Mouse (Mus musculus) midbrain, embryonic 16.5 days (tissue): ENCODE data around the gene Nav2. TPM values are rescaled to one million over a fixed set of nuclear protein-coding genes. Genes with fewer than 3 reads are reported as not detected.

ENCODE experiments used
- ATAC-seq: fragments of 200-750 bp; cut with Nextera tagmentation; 2 replicates; pipeline ENCODE4 v1.8.0; 2017; ENCODE audit warnings: moderate TSS enrichment
- H3K27ac ChIP-seq: fragments of 300-500 bp; sonication (generic); 2 replicates; pipeline ENCODE4 v1.5.1; 2014; ENCODE audit warnings: mild to moderate bottlenecking, low read length, mixed read lengths
- H3K27me3 ChIP-seq: fragments of 300-500 bp; sonication (generic); 2 replicates; pipeline ENCODE4 v1.6.1; 2014; ENCODE audit warnings: low read depth, low read length, mixed read lengths; ENCODE audit not compliant: control insufficient read depth, insufficient read depth
- H3K36me3 ChIP-seq: fragments of 300-500 bp; sonication (generic); 2 replicates; pipeline ENCODE4 v1.6.1; 2014; ENCODE audit warnings: mild to moderate bottlenecking, low read length, moderate library complexity, mixed read lengths; ENCODE audit not compliant: control insufficient read depth, insufficient read depth
- H3K4me1 ChIP-seq: fragments of 300-500 bp; sonication (generic); 2 replicates; pipeline ENCODE4 v1.6.1; 2014; ENCODE audit warnings: mild to moderate bottlenecking, low read length, mixed read lengths; ENCODE audit not compliant: control insufficient read depth, insufficient read depth
- H3K4me2 ChIP-seq: fragments of 300-500 bp; sonication (generic); 2 replicates; pipeline ENCODE4 v1.6.1; 2014; ENCODE audit warnings: mild to moderate bottlenecking, low read length, mixed read lengths
- H3K4me3 ChIP-seq: fragments of 300-500 bp; sonication (generic); 2 replicates; pipeline ENCODE4 v1.5.1; 2014; ENCODE audit warnings: low read depth, mild to moderate bottlenecking, low read length, moderate library complexity, mixed read lengths
- H3K9ac ChIP-seq: fragments of 300-500 bp; sonication (generic); 2 replicates; pipeline ENCODE4 v1.6.1; 2014; ENCODE audit warnings: low read depth, low read length, mixed read lengths
- H3K9me3 ChIP-seq: fragments of 300-500 bp; sonication (generic); replicated peaks from 2 replicates; pipeline ENCODE4 v1.6.1; 2014; ENCODE audit warnings: mild to moderate bottlenecking, low read length, mixed read lengths; ENCODE audit not compliant: control insufficient read depth, poor library complexity, severe bottlenecking
- WGBS: fragments of 180-500 bp; shearing (Covaris S2); extraction: QIAGEN DNeasy Blood & Tissue Kit; methylation state at CpG from one replicate; pipeline ENCODE4 v1.1.7; 2014; 5-methylcytosine and 5-hydroxymethylcytosine counted together
- polyA plus RNA-seq: library from polyadenylated mRNA; unstranded; fragments of >200 nt; fragmentation: Nextera tagmentation; extraction: Ambion mirVana; gene quantifications from 2 replicates; pipeline ENCODE4 v1.2.1, GENCODE M21; 2015

The Nav2 gene
- polyA plus RNA-seq, 1 experiment from 2014 or later = 21.5 TPM

DNA sequence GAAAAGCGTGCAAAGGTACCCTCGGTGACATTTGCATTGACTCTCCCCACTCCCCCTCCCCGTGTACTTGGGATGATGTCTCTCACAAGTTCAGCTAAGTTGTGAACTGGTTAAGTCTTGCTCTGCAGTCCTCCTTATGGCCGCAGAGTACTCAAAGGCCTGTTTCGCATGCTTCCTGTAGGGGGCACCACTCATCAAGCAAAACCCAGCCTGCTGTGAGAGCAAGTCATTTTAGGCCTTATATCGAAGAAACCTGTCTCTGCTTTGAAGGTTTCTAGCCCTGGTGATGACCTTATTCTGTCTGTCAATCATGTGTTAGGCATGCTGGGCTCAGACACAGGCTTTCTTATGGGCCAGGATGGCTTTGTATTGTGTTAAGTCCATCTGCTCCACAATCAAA is 519.3 kb downstream of the Nav2 start:
- no peak overlapping the region for H3K4me2 ChIP-seq
- no peaks in the 10 kb centered on the region for H3K9me3 ChIP-seq
- no peaks in the 10 kb centered on the region for H3K36me3 ChIP-seq
- H3K4me1 ChIP-seq = peaks cover 6% of the 10 kb centered on the region; the same call in 1 of the 2 replicates
- H3K9ac ChIP-seq = no peak overlapping the region
- no peak overlapping the region for H3K4me3 ChIP-seq
- ATAC-seq = no peak
- WGBS = 59% methylated on average over 6 of the region's 6 CpGs
- no peaks in the 10 kb centered on the region for H3K27me3 ChIP-seq
- no peak overlapping the region for H3K27ac ChIP-seq

- ATAC-seq = peak; percentile 82
- Histone ChIP-seq H3K27ac (no peak overlapping the region), H3K36me3 (no peaks in the 10 kb centered on the region), H3K9ac (no peak overlapping the region), H3K4me1 (peaks cover 6% of the 10 kb centered on the region; the same call in 1 of the 2 replicates), H3K4me2 (no peak overlapping the region), H3K9me3 (no peaks in the 10 kb centered on the region), H3K27me3 (no peaks in the 10 kb centered on the region), H3K4me3 (no peak overlapping the region)
- WGBS = 67% methylated on average over 5 of the region's 5 CpGs
Measured at GRCm38 (mm10) chr7:49428947-49429346, 520.4 kb downstream of the Nav2 start.

DNA sequence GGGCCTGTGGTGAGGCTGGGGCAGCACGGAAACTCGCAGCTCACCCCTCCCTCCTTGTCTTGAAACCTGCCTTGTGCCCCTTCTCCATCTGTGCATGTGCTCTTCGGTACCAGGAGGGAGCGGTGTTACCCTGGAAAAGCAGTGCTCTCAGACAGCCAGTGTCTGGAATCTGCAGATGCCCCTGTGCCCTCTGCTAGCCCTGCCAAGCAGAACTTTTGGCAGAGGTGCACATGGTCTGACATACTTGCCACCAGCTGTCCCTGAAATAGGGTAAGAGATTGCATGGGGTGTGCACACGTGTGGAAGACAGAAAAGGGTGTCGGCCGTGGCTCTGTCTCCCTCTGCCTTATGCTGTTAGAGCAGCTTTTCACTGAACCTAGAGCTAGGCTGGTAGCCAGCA is 522.3 kb downstream of the Nav2 start:
- no peaks in the 10 kb centered on the region for H3K9me3 ChIP-seq
- no peak overlapping the region for H3K4me2 ChIP-seq
- peaks cover 2% of the 10 kb centered on the region; the same call in 1 of the 2 replicates for H3K4me1 ChIP-seq
- WGBS = 90% methylated on average over 7 of the region's 7 CpGs
- H3K36me3 ChIP-seq = no peaks in the 10 kb centered on the region
- no peak overlapping the region for H3K9ac ChIP-seq
- no peak for ATAC-seq
- no peak overlapping the region for H3K4me3 ChIP-seq
- no peaks in the 10 kb centered on the region for H3K27me3 ChIP-seq
- no peak overlapping the region for H3K27ac ChIP-seq

DNA sequence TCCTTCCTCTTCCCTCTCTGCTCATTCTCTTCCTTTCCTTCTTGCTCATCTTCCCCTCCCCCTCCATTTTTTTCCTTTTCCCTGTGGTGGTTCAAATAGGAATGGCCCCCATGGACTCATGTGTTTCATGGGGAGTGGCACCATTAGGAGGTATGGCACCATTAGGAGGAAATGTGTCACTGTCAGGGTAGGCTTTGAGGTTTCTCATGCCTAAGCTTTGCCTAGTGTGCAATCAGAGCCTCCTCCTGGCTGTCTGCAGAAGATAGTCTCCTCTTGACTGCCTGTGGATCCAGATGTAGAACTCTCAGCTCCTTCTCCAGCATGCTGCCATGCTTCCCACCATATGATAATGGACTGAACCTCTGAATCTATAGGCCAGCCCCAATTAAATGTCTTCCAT is 525.4 kb downstream of the Nav2 start:
- Histone ChIP-seq H3K27ac (no peak overlapping the region), H3K27me3 (no peaks in the 10 kb centered on the region), H3K9me3 (no peaks in the 10 kb centered on the region), H3K4me1 (peaks cover 4% of the 10 kb centered on the region), H3K36me3 (no peaks in the 10 kb centered on the region), H3K4me2 (no peak overlapping the region), H3K4me3 (no peak overlapping the region), H3K9ac (no peak overlapping the region)
- no peak for ATAC-seq

GRCm38 (mm10) chr7:49436492-49436891 is 528.0 kb downstream of the Nav2 start:
- 76% methylated on average over 7 of the region's 7 CpGs for WGBS
- no peak overlapping the region for H3K27ac ChIP-seq

GRCm38 (mm10) chr7:49437901-49438300 is 529.4 kb downstream of the Nav2 start:
- H3K9ac ChIP-seq = no peak overlapping the region
- 30% methylated on average over 11 of the region's 11 CpGs for WGBS
- H3K36me3 ChIP-seq = no peaks in the 10 kb centered on the region
- H3K4me2 ChIP-seq = no peak overlapping the region
- H3K4me1 ChIP-seq = peaks cover 8% of the 10 kb centered on the region
- H3K9me3 ChIP-seq = no peaks in the 10 kb centered on the region
- no peaks in the 10 kb centered on the region for H3K27me3 ChIP-seq
- no peak overlapping the region for H3K4me3 ChIP-seq
- ATAC-seq = no peak
- peak overlapping the region; percentile 15; the same call in 1 of the 2 replicates for H3K27ac ChIP-seq

More at GRCm38 (mm10) chr7:49436492-49436891, 528.0 kb downstream of the Nav2 start:
- peaks cover 4% of the 10 kb centered on the region for H3K4me1 ChIP-seq
- ATAC-seq = no peak
- H3K9ac ChIP-seq = no peak overlapping the region
- no peaks in the 10 kb centered on the region for H3K36me3 ChIP-seq
- no peaks in the 10 kb centered on the region for H3K27me3 ChIP-seq
- no peak overlapping the region for H3K4me2 ChIP-seq
- no peaks in the 10 kb centered on the region for H3K9me3 ChIP-seq
- no peak overlapping the region for H3K4me3 ChIP-seq

DNA sequence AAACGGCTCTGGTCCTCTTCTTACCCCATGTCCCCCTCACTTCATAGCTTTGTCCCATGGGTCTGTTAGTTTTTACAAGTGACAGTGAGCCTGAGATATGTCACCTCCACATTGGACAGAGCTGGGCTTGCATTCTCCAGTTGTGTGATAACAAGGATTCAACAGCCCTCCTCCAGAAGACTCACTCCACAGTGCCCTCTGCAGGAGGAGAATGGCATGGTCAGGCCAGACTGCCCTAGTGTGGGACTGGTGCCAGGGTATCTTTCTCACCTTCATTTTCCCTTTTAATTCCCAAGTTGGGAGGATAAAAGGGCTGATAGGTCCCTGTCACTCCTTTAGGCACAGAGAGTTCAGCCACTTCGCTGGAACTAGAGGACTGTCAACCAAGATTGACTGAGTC is 530.6 kb downstream of the Nav2 start:
- H3K4me1 ChIP-seq = peaks cover 8% of the 10 kb centered on the region
- H3K9me3 ChIP-seq = no peaks in the 10 kb centered on the region
- no peak overlapping the region for H3K4me2 ChIP-seq
- H3K27me3 ChIP-seq = no peaks in the 10 kb centered on the region
- ATAC-seq = no peak
- H3K9ac ChIP-seq = no peak overlapping the region
- no peaks in the 10 kb centered on the region for H3K36me3 ChIP-seq
- no peak overlapping the region for H3K27ac ChIP-seq
- 81% methylated on average over 2 of the region's 2 CpGs for WGBS
- no peak overlapping the region for H3K4me3 ChIP-seq

DNA sequence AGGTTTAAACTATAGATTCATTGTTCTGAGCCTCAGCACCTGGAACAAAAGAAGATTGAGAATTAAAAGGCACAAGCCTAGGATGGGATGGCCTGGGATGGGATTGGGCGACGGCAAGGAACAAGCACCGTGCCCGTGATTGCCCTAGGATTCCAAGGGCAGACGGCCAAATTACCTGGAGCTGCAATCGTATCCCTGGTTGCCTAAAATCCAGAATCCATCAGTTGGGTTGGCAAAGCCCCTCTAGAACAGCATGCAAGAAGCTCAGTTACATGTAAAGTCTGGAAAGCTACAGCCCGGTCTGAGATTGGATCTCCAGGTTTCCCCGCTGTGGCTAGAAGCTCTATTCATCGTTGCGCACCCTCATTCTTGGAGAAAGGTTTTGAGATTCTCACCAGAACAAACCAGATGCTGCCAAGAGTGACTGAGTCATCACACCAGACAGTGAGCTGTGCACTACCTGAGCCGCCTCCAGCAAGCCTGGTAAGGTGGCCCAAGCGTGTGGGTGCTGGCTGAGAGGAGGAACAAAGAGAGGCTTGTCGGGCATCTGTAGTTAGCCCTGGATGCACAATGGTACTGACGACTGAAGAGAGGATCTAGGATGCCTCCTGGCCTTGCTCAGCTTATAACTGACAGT is 531.9 kb downstream of the Nav2 start:
- Histone ChIP-seq H3K4me2 (no peak overlapping the region), H3K4me3 (no peak overlapping the region), H3K4me1 (peaks cover 8% of the 10 kb centered on the region), H3K9ac (no peak overlapping the region), H3K27ac (no peak overlapping the region), H3K27me3 (no peaks in the 10 kb centered on the region), H3K36me3 (no peaks in the 10 kb centered on the region), H3K9me3 (no peaks in the 10 kb centered on the region)
- WGBS = 95% methylated on average over 14 of the region's 14 CpGs
- no peak for ATAC-seq

DNA sequence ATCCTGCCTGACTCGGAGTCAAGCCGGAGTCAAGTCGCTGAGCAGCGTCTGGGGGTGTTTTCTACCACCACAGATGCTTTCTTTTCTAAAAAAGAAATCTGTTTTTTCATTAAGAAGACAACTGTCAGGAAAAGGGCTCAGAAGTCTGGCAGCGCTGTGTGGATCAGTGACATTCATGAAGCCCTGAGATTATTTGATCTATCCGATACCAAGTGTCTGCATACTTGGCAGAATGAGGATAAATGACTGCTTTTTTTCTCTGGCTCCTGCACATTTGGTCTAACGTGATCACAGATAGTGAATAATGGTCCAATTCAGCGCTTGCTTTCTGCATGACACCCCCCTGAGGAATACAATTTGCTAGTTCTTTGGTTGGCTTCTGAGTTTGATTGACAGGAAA is 533.7 kb downstream of the Nav2 start:
- H3K36me3 ChIP-seq = no peaks in the 10 kb centered on the region
- peak overlapping the region; percentile 28; the same call in 1 of the 2 replicates for H3K27ac ChIP-seq
- H3K4me2 ChIP-seq = no peak overlapping the region
- no peaks in the 10 kb centered on the region for H3K9me3 ChIP-seq
- WGBS = 47% methylated on average over 8 of the region's 8 CpGs
- H3K9ac ChIP-seq = no peak overlapping the region
- H3K4me1 ChIP-seq = peaks cover 8% of the 10 kb centered on the region
- H3K4me3 ChIP-seq = no peak overlapping the region
- 0 out of 2 replicates have a peak, but pooled peaks have one; percentile 43 for ATAC-seq
- H3K27me3 ChIP-seq = no peaks in the 10 kb centered on the region
